Mouse (Mus musculus) layer of hippocampus, adult 2 months (tissue): ENCODE measurements around the gene Faim2. TPM values are rescaled to one million over a fixed set of nuclear protein-coding genes. Genes with fewer than 3 reads are reported as not detected.

Source experiments
- DNase-seq, 2 experiments: peaks; one replicate each; pipeline ENCODE4 v3.0.0; 2022; ENCODE audit warnings: low spot score in 2 of 2
- H3K27ac ChIP-seq: fragments of 200-600 bp; 2 replicates; pipeline ENCODE4 v1.8.1; 2022
- H3K4me3 ChIP-seq: fragments of 200-600 bp; 2 replicates; pipeline ENCODE4 v1.8.1; 2022; ENCODE audit warnings: mild to moderate bottlenecking
- CTCF ChIP-seq: fragments of 200-600 bp; conservative IDR thresholded peaks from 2 replicates; pipeline ENCODE4 v1.8.1; 2022; ENCODE audit warnings: antibody characterized with exemption, mild to moderate bottlenecking, moderate library complexity
- total RNA-seq, 2 experiments: library from RNA; stranded (reverse); gene quantifications; 2 replicates each; pipeline ENCODE4 v1.2.3; 2021

Faim2 gene
- total RNA-seq, 2 experiments from 2014 or later, result 394 to 431 TPM

DNA sequence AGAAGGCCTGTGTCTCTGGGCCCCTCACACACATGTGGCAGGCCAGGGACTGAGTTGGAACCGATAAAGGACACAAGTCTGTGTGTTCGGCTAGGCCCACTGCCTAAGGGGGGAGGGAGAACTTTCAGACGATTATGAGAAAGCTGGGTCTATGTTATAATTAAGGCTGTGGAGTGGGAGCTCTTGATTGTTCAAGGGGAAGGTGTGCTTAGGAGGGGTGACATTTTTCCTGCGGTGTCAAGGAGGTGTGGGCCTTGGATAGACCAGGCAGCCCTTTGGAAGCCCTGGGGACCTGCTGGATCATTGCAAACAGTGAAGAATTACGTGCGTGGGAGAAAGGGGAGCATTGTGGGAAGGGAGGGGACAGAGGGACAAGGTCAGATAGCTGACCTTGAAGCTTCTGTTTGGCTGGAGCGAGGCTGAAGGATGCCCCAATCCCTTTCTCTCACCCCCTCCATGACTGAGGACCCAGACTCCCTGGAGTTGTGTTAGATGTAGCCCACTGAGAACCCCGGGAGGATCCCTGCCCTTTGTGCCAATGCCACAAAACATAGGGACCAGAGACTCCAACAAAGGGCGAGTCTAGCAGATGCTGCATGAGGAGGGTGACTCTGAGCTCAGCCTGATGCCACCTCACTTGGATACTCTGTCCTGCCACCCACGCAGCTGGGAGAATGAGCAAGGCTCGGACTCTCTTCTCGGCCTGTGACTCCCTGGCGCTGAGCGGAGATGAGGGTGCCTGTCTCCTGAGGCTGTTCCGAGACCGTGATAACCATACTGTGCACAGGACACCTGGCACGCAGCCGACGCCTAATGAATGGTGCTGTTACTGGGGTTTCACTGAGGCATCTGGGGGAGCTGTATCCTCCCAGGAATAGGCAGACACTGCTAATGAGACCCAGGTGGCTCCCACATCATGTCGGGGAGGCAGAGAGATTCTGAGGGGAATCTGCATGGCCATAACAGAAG, 26.4 kb downstream of the Faim2 start:
- H3K27ac ChIP-seq, result peak overlapping the region; percentile 80
- DNase-seq, result peak; percentile 61 to 65
- H3K4me3 ChIP-seq, result no peak overlapping the region
- TF ChIP-seq CTCF, result no peak

DNA sequence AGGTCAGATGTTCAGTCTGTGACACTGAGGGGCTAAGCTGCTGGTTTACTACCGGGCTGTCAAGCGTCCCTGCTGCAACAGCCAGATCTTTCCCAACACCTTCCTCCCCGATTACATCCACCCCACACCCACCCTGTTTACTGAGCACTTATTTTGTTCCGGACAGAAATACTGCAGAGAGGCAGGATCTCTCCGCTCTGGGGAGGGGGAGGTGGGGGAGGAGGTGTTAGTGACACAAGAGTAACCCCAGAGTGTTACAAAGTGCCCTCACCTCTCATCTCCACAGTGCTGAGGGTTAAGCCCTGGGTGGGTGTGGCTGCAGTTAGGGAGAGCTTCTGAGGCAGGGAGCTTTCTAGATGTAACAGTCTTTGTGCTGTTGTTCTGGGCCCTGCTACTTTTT, 27.6 kb downstream of the Faim2 start:
- no peak for DNase-seq
- Histone ChIP-seq H3K27ac (0 out of 2 replicates have a peak overlapping the region, but pooled peaks have one; percentile 18), H3K4me3 (no peak overlapping the region)
- no peak for TF ChIP-seq CTCF

DNA sequence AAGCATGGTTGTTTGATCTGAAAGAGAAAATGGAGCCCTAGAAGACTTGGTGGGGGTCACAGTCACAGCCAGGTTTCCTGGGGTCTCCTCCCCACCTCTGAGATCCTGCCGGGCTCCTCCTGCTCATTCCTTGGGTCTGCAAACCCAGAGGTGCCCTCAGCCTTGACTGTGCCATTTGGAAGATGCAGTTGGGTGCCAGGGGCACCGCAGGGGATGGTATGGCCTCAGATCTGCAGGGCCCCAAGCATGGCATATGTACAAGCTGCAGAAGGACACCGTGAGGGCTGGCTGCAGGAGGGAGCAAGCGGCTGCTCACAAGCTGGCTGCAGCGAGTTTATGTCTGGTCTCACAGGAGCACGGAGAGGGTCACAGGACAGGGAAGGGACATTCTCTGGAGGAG, 28.2 kb downstream of the Faim2 start:
- Histone ChIP-seq H3K4me3 (no peak overlapping the region), H3K27ac (0 out of 2 replicates have a peak overlapping the region, but pooled peaks have one; percentile 10)
- no peak for TF ChIP-seq CTCF
- DNase-seq, result no peak

DNA sequence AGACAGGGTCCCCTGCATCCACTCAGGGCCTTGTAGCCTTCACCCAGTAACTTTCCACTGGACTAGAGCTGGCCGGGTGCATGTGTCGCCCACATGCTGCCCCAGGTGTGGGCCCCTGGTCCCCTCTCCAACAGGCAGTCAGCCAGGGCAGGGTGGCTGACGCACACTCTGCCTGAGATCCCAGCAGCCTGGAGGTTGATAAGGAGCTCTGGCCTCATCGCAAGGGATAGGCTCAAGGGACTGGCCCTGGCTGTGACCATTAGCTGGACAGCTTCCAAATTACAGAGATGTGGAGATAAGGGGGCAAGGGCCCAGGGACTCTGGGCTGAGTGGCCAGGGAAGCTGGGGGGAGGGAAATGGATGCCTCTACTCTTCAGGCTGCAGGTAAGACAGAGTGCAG, 29.2 kb downstream of the Faim2 start:
- no peak for DNase-seq
- no peak for TF ChIP-seq CTCF
- Histone ChIP-seq H3K27ac (peak overlapping the region; percentile 89), H3K4me3 (no peak overlapping the region)

DNA sequence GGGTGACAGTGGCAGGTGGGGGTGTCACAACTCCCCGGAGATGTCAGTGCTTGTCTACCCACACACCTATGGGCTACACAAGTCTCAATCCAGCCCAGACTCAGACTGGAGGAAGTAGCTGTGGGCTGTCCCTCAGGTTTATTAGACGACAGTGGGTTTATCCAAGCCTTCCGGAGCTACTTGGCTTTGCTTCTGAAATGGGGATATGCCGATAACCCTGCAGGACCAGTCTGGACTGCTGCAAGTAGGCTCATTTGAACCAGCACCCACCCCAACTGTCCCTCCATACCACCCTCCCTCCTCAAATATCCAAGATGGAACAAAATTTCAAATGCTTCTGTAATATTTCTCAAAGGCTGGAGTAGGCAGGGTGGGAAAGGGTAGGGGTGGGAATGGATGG, 29.6 kb downstream of the Faim2 start:
- no peak overlapping the region for H3K4me3 ChIP-seq
- no peak for TF ChIP-seq CTCF
- no peak for DNase-seq
- peak overlapping the region; percentile 89 for H3K27ac ChIP-seq

DNA sequence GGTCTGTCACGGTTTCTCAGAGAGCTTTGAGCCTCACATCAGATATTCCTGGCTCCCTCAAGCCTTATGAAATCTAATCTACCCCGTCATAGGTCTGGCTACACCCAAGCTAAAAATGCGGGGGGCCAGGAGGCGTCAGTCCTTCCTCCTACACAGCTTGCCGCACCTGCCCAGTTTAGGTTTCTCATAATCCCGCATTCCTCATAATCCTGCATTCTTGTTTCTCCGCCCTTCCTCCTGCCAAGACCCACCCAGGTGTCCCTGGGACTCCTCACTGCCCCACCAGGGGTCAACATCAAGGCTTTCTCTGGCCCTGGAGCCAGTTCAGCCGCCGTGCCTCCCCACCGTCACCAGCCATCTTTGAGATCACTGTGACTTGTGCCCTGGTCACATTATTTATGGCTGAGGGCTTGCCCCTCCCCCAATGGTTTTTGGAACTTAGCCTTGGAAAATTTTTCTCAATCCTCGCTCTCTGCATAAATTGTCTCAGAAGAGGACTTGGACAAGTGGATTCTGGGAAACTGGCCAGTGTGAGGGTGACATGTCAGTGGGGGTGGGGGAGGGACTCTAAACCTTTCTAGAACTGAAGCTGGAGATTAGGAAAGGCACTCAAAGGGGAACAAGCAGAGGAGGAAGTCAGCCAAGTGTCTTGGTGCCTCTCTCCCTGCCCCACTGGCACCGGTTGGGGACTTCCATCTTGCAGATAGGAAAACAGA, 30.3 kb downstream of the Faim2 start:
- TF ChIP-seq CTCF, result no peak
- peak overlapping the region; percentile 89 for H3K27ac ChIP-seq
- DNase-seq, result peak; percentile 49 to 58
- H3K4me3 ChIP-seq, result peak overlapping the region; percentile 30

DNA sequence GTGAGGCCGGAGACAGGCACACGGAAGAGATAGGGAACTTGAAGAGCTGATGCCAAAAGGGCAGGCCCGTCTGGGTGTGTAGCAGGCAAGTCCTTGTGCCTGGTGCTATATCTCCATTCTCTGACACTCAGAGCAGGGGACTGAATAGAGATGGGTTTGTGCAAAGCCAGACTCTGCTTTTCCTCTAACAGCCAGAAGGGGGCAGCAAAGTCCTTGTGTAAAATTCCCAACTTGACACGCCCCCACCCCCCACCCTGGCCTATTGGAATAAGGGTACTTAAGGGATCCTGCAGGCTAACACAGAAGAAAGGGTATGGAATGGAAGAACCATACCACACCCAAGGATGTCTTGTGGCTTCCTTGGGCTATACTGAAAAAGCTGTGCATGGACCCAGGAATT, 30.9 kb downstream of the Faim2 start:
- peak; percentile 61 to 70 for DNase-seq

DNA sequence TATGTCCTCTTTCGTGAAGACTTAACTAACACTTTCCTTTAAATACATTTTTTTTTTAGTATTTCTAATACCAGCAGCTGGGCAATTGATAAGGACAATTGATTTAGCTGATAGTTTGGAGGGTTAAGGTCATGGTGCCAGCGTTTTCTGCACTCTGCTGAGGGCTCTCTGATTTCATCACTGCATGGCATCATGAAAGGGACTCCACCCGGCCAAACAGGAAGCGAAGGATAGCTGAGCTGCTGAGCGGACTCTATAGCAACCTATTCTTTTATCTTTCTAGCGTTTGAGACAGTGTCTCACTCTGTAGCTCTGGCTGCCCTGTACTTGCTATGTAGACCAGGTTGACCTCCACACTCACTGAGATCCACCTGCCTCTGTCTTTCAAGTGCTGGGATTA, 43.2 kb downstream of the Faim2 start:
- no peak overlapping the region for H3K4me3 ChIP-seq
- no peak for TF ChIP-seq CTCF

More for the DNA sequence above, 30.9 kb downstream of the Faim2 start:
- Histone ChIP-seq H3K27ac (peak overlapping the region; percentile 89), H3K4me3 (peak overlapping the region; percentile 30; the same call in 1 of the 2 replicates)
- TF ChIP-seq CTCF, result peak; percentile 86

DNA sequence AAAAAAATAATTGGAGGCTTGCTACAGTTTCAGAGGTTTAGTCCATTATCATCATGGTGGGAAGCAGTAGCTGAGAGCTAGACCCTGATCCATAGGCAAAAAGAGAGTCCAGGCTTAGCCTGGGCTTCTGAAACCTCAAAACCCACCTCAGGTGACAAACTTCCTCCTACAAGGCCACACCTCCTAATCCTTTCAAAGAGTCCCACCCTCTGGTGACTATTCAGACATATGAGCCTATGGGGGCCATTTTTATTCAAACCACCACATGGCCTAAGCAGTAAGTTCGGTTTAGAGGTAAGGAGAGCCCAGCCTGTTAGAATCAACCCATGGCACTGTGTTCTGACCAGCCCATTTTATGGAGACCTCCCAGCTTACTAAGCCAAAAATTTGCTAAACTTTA, 52.2 kb downstream of the Faim2 start:
- DNase-seq, result no peak
- 0 out of 2 replicates have a peak overlapping the region, but pooled peaks have one; percentile 39 for H3K27ac ChIP-seq
- TF ChIP-seq CTCF, result no peak
- no peak overlapping the region for H3K4me3 ChIP-seq

More for the DNA sequence above, 43.2 kb downstream of the Faim2 start:
- H3K27ac ChIP-seq, result no peak overlapping the region
- DNase-seq, result no peak

DNA sequence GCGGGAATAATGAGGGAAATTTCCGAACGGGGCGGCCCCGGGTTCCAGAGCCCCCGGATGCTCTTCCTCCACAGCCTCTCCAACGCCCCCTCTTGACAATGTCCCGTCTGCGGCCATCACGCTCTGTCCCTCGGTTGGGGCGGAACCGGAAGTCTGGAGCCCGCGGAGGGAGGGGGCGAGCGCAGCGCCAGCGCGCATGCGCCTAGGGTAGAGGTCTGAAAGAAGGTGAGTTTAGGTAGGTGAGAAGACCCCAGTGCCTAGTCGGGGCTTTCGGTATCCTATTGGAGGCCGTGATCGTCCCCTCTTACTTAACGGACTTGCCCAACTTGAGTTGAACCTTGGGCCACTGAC, 53.4 kb downstream of the Faim2 start, which contains the start of gene Bcdin3d:
Bcdin3d (minus strand) TSS at position 155 of the 351 bp plus-strand sequence.
- TF ChIP-seq CTCF, result peak; percentile 59
- H3K27ac ChIP-seq, result peak within 1 kb of the TSS; percentile 94
- H3K4me3 ChIP-seq, result peak within 1 kb of the TSS; percentile 94

DNA sequence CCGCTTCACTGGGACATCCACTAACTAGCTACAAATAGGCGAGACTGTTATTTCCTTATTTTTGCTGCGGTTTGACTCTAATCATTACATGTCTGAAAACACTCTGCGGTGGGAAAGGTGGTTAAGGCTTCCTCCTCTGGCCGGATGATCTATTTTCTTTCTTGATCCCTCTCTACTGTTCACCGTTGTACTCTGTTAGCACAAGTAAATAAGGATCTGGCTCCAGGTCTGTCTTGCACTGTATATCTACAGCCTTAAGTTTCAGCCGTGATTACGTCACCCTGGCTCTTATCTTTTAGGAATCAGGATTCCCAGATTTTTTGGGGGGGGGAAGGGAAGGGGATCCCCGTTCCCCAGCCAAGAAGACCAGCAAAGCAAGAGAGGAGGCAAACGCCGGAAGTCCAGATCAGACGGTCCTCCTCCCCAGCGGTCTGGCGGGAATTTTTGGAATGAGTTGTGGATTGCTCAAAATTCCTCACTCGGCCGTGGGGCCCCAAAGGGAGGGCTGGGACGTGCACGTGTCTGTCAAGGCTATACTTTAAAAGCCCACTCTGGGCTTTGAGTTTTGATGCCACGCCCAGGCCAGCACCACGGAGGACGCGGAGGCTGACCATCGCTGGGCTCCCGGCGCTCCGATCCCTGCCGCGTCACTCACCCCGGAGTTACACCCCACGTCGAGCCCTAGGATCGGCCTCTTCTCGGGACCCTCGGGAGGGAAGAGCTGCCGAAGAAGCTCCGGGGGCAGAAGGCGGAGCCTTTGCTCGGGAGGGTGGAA, 54.0 kb downstream of the Faim2 start:
- DNase-seq, result peak in 1 of 2 experiments; percentile 31
- no peak for TF ChIP-seq CTCF
- H3K27ac ChIP-seq, result peak overlapping the region; percentile 94
- H3K4me3 ChIP-seq, result peak overlapping the region; percentile 94

More for the DNA sequence above, 53.4 kb downstream of the Faim2 start, which contains the start of gene Bcdin3d:
- DNase-seq, result peak; percentile 81 to 89

DNA sequence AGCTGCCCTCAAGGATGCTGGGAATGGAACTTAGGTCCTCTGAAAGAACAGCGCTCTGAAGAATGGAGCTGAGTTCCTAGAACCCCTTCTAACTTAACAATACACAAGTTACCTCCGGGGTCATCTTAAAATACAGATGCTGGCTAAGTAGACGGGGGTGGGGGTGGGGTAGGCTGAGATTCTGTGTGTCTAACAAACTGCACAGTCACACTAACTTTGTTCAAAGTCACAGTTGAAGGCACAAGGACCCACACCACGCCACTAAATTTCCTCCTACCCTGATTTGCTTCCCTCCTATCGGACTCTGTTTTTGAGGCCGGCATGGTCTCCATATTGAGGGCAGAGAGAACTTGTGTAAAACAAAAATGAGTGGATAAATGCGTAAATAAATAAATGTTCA, 55.0 kb downstream of the Faim2 start:
- H3K4me3 ChIP-seq, result no peak overlapping the region
- TF ChIP-seq CTCF, result no peak
- no peak for DNase-seq
- no peak overlapping the region for H3K27ac ChIP-seq

DNA sequence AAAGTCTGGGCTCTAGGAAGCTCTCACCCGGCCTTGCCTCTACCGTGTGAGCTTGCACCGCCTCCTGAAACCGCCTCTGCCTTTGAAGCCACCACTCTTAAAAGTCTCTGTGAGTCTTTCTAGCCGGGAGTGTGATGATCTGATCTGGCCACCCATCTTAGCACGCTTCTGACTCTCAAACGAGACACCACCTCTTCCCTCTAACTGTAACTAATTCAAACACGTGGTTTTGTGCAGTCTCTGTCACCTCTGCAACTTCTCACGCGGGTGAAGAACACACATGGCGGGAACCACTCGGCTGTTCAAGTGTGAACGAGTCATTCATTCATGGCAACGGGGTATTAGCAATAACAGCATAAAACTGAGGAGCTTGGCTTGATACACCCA, 56.3 kb downstream of the Faim2 start:
- Histone ChIP-seq H3K27ac (no peak overlapping the region), H3K4me3 (no peak overlapping the region)
- TF ChIP-seq CTCF, result no peak
- DNase-seq, result no peak
